Mouse (Mus musculus) WW6 (cell line): ENCODE measurements around the gene Gna11.

Experiments
- DNase-seq: peaks from one replicate; pipeline ENCODE4 v3.0.0-alpha.2; 2013; ENCODE audit warnings: low read depth, low spot score

The Gna11 gene

GRCm38 (mm10) chr10:81507095-81507494, 37.9 kb downstream of the Gna11 start:
- DNase-seq: no peak

GRCm38 (mm10) chr10:81505016-81505664, 39.9 kb downstream of the Gna11 start:
- DNase-seq: no peak

DNA sequence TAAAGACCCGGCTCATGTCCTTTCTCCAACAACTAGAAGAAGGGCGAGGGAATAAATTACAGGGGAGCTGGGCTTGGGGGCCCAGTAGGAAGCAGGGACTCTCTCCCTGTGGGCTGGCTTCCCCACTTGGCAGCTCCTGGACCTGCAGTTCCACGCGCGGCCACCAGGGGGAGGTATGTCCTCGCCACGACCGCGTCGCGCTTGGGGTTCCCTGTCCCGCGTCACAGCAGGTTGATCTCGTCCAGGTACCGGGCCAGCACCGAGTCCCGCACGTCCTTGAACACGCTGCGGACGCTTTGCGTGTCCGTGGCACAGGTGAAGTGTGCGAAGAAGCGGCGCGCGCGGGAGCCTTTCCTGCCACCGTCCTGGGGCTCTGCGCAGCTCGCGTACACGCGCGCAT, 42.3 kb downstream of the Gna11 start:
- DNase-seq: no peak

DNA sequence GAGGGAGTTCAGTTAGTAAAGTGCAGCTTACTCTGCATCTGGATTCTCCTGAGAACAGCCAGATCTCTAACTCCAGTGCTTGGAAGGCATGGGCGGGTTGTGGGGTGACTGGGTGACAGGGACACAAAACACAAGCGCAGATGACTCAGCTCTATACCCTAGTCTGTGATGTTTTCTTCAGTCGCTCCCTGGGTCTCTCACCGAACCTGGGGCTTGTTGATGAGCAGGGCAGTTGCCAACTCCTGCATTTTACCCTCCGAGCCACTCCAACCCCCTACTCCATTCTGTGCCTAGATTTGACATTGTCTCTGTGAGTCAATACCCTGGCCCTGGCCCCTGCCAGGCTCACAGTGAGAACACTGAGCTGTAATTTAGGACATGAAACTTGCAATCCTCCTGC, 43.1 kb downstream of the Gna11 start:
- no peak for DNase-seq

- DNase-seq: no peak
These were observed 45.0 kb downstream of the Gna11 start, which contains the start of gene S1pr4 for GRCm38 (mm10) chr10:81500032-81500431. S1pr4 (minus strand) TSS chr10:81500132.

GRCm38 (mm10) chr10:81499250-81499901, 45.6 kb downstream of the Gna11 start:
- DNase-seq: no peak

DNA sequence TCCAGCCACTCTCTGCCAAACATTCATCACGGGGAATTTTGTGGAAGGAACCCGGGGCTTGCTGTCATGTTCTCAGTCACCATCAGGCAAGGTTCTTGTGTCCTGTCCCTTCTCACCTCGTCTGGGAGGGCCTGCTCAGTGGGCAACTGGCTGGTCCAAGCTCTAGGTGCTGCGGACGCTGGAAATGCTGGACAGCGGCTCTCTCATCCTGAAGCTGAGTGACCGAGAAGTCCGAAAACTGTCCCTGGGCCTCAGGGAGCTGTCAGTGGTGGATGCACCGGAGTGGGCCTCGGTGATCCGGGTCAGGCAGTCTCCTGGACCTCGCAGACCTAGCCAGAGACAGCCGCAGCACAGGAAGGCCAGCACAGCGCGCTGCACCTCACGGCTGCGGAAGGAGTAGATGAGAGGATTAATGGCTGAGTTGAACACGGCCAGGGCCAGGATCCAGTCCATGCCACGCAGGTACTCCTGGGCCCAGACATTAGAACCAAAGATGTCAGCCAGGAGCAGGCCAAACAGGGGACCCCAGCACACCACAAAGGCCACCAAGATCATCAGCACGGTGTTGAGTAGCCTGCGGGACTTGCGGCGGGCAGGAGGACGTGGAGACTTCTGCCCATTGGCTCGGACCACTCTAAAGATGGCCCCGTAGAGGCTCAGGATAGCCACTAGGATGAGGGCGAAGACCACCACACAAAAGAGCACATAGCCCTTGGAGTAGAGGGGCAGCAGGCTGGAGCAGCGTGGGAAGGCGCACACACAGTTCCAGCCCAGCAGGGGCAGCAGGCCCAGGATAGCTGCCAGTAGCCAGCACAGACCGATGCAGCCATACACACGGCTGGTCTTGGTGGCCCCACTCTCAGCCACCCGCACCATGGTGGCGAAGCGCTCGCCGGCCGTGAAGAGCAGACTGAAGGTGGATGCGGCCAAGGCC, 46.4 kb downstream of the Gna11 start:
- no peak for DNase-seq

GRCm38 (mm10) chr10:81497401-81498270, 47.4 kb downstream of the Gna11 start:
- DNase-seq: no peak

DNA sequence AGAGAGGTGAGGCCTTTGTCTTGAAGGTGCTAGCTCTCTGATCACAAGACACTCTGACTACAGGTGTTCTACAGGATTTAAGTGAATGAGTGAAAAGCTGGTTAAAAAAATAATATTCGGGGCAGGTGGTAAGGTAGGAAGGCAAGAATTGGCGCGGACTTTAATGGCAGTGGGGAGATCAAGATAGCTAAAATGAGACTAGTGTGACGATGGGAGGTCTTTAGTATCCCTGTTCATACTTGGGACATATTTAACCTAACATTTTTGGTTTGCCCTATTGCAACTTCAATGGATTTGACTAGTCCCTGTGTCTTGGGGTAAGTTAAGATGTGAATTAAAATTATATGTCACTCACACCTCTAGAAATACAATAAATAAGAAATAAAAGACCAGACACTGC, 48.0 kb downstream of the Gna11 start:
- no peak for DNase-seq

- peak; percentile 93 for DNase-seq
These were observed 48.6 kb downstream of the Gna11 start, which contains the start of gene Ncln for GRCm38 (mm10) chr10:81496264-81496901. Ncln (minus strand) TSS chr10:81496392.

- DNase-seq: no peak
These were observed 49.2 kb downstream of the Gna11 start for GRCm38 (mm10) chr10:81495616-81496263.

GRCm38 (mm10) chr10:81495151-81495550, 49.8 kb downstream of the Gna11 start:
- DNase-seq: no peak

DNA sequence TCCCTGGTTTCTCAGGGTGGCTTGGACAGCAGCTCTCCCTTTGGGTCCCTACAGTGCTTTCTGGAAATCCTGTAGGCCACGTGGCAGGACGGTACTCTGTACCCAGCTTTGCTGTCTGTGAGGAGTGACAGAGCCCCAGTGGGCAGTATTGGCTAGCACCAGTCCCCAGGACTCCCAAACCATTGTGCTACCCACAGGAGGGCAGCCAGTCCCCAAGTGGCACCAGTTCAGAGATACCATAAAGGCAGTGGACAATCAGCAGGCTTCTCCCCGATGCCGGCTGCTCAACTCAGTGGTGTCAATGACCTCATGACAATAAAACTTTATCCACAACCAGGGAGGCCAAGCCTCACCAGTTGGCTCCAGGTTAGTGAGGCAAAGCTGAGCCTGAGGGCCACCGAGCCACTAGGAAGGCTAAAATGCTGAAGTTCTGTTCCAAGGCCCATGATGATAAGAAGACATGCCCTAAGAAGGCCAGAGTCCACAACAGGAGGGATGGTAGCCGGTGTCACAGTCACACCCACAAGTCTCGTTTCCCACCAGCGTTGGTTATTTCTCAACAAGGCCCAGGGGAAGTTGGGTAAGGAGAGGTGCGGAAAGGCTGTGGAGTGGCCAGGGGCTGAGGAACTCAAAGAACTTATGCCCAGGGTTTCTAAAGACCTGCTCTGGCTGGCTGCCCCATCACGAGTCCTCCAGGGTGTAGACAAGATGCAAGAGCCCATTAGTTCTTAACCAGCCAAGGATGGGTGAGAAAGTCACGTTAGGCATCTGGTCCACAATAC, 50.5 kb downstream of the Gna11 start:
- no peak for DNase-seq

DNA sequence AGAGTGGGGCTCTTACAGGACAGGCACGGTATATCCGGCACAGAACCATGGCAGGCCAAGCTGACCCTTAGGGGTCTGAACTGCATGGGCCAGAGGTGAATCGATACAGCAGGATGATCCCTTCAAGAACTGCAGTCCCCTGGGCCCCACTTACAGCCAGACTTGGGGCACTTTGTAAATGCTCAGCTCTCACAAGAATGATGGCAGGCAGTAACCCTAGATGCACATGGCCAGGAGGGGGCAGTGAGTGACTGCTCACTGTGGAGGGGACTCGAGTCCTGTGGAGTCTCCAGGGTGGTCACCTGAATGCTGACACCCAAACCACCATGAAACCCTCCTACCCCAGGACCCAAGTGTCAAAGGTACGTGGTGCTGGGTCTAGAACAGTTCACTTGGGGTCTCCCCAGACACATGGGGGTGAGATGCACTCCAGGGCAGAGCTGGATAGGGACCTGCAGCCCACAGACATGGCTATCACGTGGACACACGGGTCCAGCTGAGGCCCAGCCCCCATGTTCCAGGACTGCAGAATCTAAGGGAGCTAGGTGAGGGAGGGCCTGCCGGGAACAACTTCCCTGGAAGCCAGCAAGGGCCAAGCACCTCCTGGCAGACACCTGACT, 51.3 kb downstream of the Gna11 start:
- no peak for DNase-seq

DNA sequence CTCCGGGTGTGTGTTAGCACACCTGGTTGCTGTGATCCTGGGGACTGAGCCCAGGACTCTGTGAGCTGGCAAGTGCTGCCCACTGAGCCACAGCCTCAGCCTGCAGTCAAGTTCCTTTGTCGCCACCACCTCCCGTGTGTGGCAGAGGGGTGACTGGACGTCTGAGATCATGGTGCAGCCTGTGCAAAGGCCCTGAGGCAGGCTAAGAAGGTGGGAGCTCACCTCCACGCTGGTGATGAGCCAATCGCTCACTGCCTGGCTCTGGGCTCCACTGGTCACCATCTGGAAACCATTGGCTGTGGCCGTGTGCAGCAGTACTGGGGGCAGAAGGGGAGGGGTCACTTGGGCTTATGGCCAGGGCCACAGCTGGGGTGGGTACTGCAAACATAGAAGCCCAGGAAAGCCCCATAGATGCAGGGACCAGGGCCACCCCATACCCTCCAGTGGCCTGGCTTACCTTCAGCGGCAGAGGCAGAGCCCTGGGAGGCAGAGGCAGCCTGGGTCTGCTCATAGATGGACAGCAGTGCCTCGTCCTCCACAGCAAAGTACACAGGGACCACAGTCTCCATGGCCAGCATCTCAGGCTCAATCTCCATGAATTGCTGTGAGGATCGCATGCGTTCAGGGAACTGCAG, 52.3 kb downstream of the Gna11 start:
- DNase-seq: no peak

GRCm38 (mm10) chr10:81491018-81491417, 54.0 kb downstream of the Gna11 start:
- DNase-seq: no peak

DNA sequence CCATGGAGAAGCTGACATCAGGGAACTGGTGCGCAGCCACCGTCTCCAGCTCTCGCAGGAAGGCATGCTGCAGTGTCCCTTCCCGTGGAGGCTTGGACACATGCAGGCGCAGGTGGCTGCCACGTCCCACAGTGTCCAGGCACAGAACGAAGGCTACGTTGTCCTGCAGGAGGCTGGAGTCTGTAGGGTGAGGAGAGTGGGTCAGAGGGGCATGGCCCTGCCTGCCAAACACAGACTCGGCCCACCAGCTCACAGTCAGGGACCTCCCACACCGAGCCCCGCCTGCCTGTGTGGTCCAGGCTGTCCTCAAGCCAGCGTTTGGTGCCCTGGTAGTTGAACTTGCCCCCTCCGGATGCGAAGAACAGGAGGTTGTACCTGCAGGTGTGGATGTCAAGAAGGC, 55.0 kb downstream of the Gna11 start:
- DNase-seq: no peak

DNA sequence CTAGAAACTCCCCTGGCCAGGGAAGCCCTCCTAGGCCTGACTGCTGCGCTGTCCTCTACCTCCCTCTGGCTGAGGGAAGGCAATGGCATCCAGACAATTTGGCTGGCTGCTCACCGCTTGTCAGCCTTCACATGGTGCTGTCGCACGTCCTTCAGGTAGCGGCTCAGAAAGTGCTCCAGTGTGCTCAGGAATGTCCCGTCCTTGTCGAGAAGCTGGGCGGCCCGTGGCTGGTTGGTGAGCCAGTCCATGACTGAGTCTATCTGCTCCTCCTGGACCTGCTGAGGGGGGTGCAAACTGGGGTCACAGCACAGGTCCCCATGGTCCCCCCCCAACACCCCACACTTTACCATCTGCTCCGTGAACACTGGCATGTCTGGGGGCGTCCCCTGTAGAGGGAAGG, 56.9 kb downstream of the Gna11 start:
- no peak for DNase-seq

GRCm38 (mm10) chr10:81486496-81486895, 58.5 kb downstream of the Gna11 start:
- no peak for DNase-seq
